Comparison of ENCODE assay signal across 15 mouse cellular contexts in genomic region chr3:93506881-93507325, GRCm38 (mm10). TPM values are rescaled to one million over a fixed set of nuclear protein-coding genes. Genes with fewer than 3 reads are reported as not detected.
DNase-seq lines count a peak whose midpoint lies in the region; ATAC-seq and TF ChIP-seq lines count a peak whose summit lies in the region.
"Had no signal": no experiment of that assay in that cellular context is flagged by ENCODE, and none has a peak within 500 bp of the region (broad histone marks: within the 10 kb centered on the region; RNA-seq: fewer than 3 reads in every experiment).

No protein-coding gene starts in this region.

- H3K27ac ChIP-seq in liver, postnatal 0 days (ENCODE audit: low read depth): 0 out of 2 replicates have a peak overlapping the region, but pooled peaks have one; percentile 60
- no peak overlapping the region for H3K27ac ChIP-seq in liver, embryonic 11.5 days (ENCODE audit: low read depth, low read length)
- peak overlapping the region; percentile 48 for H3K27ac ChIP-seq in embryonic facial prominence, embryonic 14.5 days (replicated peaks; ENCODE audit: low read depth, low read length)
- peak overlapping the region; percentile 85 for H3K27ac ChIP-seq in lung, embryonic 15.5 days
- H3K27ac ChIP-seq: midbrain, embryonic 10.5 days; neural tube, embryonic 15.5 days had no signal

- H3K27me3 ChIP-seq in liver, postnatal 0 days (ENCODE audit: insufficient read depth, low read length): no peaks in the 10 kb centered on the region
- H3K27me3 ChIP-seq in liver, embryonic 11.5 days (replicated peaks; ENCODE audit: control insufficient read depth, insufficient read depth, low read length): no peaks in the 10 kb centered on the region
- H3K27me3 ChIP-seq in embryonic facial prominence, embryonic 14.5 days (replicated peaks; ENCODE audit: control insufficient read depth, insufficient read depth, low read length): no peaks in the 10 kb centered on the region
- no peaks in the 10 kb centered on the region for H3K27me3 ChIP-seq in lung, embryonic 15.5 days
- H3K27me3 ChIP-seq: neural tube, embryonic 15.5 days had no signal

- DNase-seq in liver, postnatal 0 days: no peak
- no peak for DNase-seq in liver, embryonic 11.5 days (ENCODE audit: low spot score)
- DNase-seq in embryonic facial prominence, embryonic 14.5 days (ENCODE audit: low spot score): peak; percentile 82
- peak; percentile 44 for DNase-seq in thymus, postnatal 14 days
- DNase-seq in frontal cortex, postnatal 25 days (ENCODE audit: low spot score in 2 of 2): no peak
- DNase-seq in layer of hippocampus, postnatal 10 days (ENCODE audit: low spot score in 2 of 2): no peak
- DNase-seq: embryo, embryonic 11 days; forebrain, postnatal 0 days had no signal

- no peaks in the 10 kb centered on the region for H3K9me3 ChIP-seq in liver, postnatal 0 days (ENCODE audit: low read length)
- H3K9me3 ChIP-seq in liver, embryonic 11.5 days (ENCODE audit: control insufficient read depth, low read length): no peaks in the 10 kb centered on the region
- H3K9me3 ChIP-seq in embryonic facial prominence, embryonic 14.5 days (ENCODE audit: control insufficient read depth, low read length): no peaks in the 10 kb centered on the region
- no peaks in the 10 kb centered on the region for H3K9me3 ChIP-seq in lung, embryonic 15.5 days
- H3K9me3 ChIP-seq: midbrain, embryonic 10.5 days had no signal

- H3K9ac ChIP-seq in liver, postnatal 0 days (replicated peaks): no peak overlapping the region
- H3K9ac ChIP-seq in liver, embryonic 11.5 days (ENCODE audit: low read depth, low read length): no peak overlapping the region
- no peak overlapping the region for H3K9ac ChIP-seq in embryonic facial prominence, embryonic 14.5 days (ENCODE audit: low read depth, low read length)
- H3K9ac ChIP-seq in lung, embryonic 15.5 days: no peak overlapping the region
- H3K9ac ChIP-seq: forebrain, postnatal 0 days; neural tube, embryonic 15.5 days had no signal

- H3K36me3 ChIP-seq in liver, postnatal 0 days (replicated peaks; ENCODE audit: insufficient read depth, low read length): no peaks in the 10 kb centered on the region
- H3K36me3 ChIP-seq in liver, embryonic 11.5 days (ENCODE audit: control insufficient read depth, insufficient read depth, low read length): no peaks in the 10 kb centered on the region
- no peaks in the 10 kb centered on the region for H3K36me3 ChIP-seq in embryonic facial prominence, embryonic 14.5 days (ENCODE audit: control insufficient read depth, insufficient read depth, low read length)
- H3K36me3 ChIP-seq in lung, embryonic 15.5 days: no peaks in the 10 kb centered on the region
- H3K36me3 ChIP-seq: midbrain, embryonic 10.5 days; neural tube, embryonic 15.5 days had no signal

- H3K4me3 ChIP-seq in liver, postnatal 0 days (ENCODE audit: low read depth, low read length): no peak overlapping the region
- no peak overlapping the region for H3K4me3 ChIP-seq in liver, embryonic 11.5 days (ENCODE audit: low read depth, low read length)
- H3K4me3 ChIP-seq in embryonic facial prominence, embryonic 14.5 days (ENCODE audit: low read depth, low read length): no peak overlapping the region
- no peak overlapping the region; the same call in 1 of the 2 replicates for H3K4me3 ChIP-seq in lung, embryonic 15.5 days
- H3K4me3 ChIP-seq: midbrain, embryonic 10.5 days; neural tube, embryonic 15.5 days had no signal

- no peaks in the 10 kb centered on the region for H3K4me1 ChIP-seq in liver, postnatal 0 days (ENCODE audit: insufficient read depth)
- H3K4me1 ChIP-seq in liver, embryonic 11.5 days (replicated peaks; ENCODE audit: control insufficient read depth, insufficient read depth, low read length): no peaks in the 10 kb centered on the region
- H3K4me1 ChIP-seq in embryonic facial prominence, embryonic 14.5 days (ENCODE audit: control insufficient read depth, insufficient read depth, low read length): no peaks in the 10 kb centered on the region
- no peaks in the 10 kb centered on the region for H3K4me1 ChIP-seq in lung, embryonic 15.5 days
- H3K4me1 ChIP-seq: midbrain, embryonic 10.5 days; neural tube, embryonic 15.5 days had no signal

- no peak for TF ChIP-seq EP300 in liver, postnatal 0 days (IDR thresholded peaks at IDR 0.05; ENCODE audit: low read depth)

- no peak for TF ChIP-seq CTCF in liver, postnatal 0 days (IDR thresholded peaks at IDR 0.05; ENCODE audit: low read depth)

- peak overlapping the region; percentile 38; the same call in 1 of the 2 replicates for H3K4me2 ChIP-seq in liver, postnatal 0 days (ENCODE audit: low read depth, low read length)
- no peak overlapping the region for H3K4me2 ChIP-seq in liver, embryonic 11.5 days
- peak overlapping the region; percentile 34; the same call in 1 of the 2 replicates for H3K4me2 ChIP-seq in embryonic facial prominence, embryonic 14.5 days (ENCODE audit: low read depth, low read length)
- H3K4me2 ChIP-seq in lung, embryonic 15.5 days: peak overlapping the region; percentile 45; the same call in 1 of the 2 replicates

- 62% methylated on average over 5 of the region's 5 CpGs for WGBS in liver, postnatal 0 days (ENCODE audit: insufficient replicate concordance)
- 65% methylated on average over 5 of the region's 5 CpGs for WGBS in liver, embryonic 11.5 days
- WGBS in embryonic facial prominence, embryonic 14.5 days: 52% methylated on average over 5 of the region's 5 CpGs
- WGBS in lung, embryonic 15.5 days: 45% methylated on average over 5 of the region's 5 CpGs

- no peak for ATAC-seq in liver, postnatal 0 days
- no peak for ATAC-seq in liver, embryonic 11.5 days (replicated peaks; ENCODE audit: low FRiP score)
- peak; percentile 82 for ATAC-seq in embryonic facial prominence, embryonic 14.5 days (ENCODE audit: low read depth)
- ATAC-seq in lung, embryonic 15.5 days (ENCODE audit: borderline replicate concordance, extremely low read depth, low FRiP score, low TSS enrichment): peak; percentile 81; the same call in 1 of the 2 replicates
- ATAC-seq: forebrain, postnatal 0 days had no signal

RNA-seq across cellular contexts. Expression of gene S100a11, which starts 13.4 kb away (rescaled TPM):
- 330 and 336 TPM in 2 replicates for polyA plus RNA-seq in liver, postnatal 0 days (2015; fragmentation: Nextera tagmentation; extraction: Ambion mirVana)
- 202 and 245 TPM in 2 replicates for polyA plus RNA-seq in liver, embryonic 11.5 days (2014; fragmentation: Nextera tagmentation; extraction: Ambion mirVana)
- 1,533 and 1,735 TPM in 2 replicates for polyA plus RNA-seq in embryonic facial prominence, embryonic 14.5 days (2014; fragmentation: Nextera tagmentation; extraction: Ambion mirVana)
- 1,226 and 1,272 TPM in 2 replicates for polyA plus RNA-seq in lung, embryonic 15.5 days (2015; fragmentation: Nextera tagmentation; extraction: Ambion mirVana)
- 10 to 100 TPM; 16.1 to 20.2 TPM for total RNA-seq in layer of hippocampus, postnatal 10 days (2021)
- total RNA-seq: MEL had no signal

RNA-seq across cellular contexts. Expression of gene Tchhl1, which starts 38.3 kb away (rescaled TPM):
- polyA plus RNA-seq in liver, postnatal 0 days (2015; fragmentation: Nextera tagmentation; extraction: Ambion mirVana): not detected in 2 replicates
- polyA plus RNA-seq in liver, embryonic 11.5 days (2014; fragmentation: Nextera tagmentation; extraction: Ambion mirVana): not detected in 2 replicates
- polyA plus RNA-seq in embryonic facial prominence, embryonic 14.5 days (2014; fragmentation: Nextera tagmentation; extraction: Ambion mirVana): 0.18 TPM in 1 of 2 replicates, not detected in the other
- polyA plus RNA-seq in lung, embryonic 15.5 days (2015; fragmentation: Nextera tagmentation; extraction: Ambion mirVana): not detected in 2 replicates
- not detected for total RNA-seq in layer of hippocampus, postnatal 10 days (2021)
- total RNA-seq: forebrain, postnatal 0 days; MEL had no signal
- polyA plus RNA-seq: forebrain, postnatal 0 days; heart, embryonic 11.5 days; intestine, embryonic 14.5 days; limb, embryonic 11.5 days; midbrain, embryonic 10.5 days; neural tube, embryonic 15.5 days had no signal

RNA-seq across cellular contexts. Expression of gene S100a10, which starts 48.0 kb away (rescaled TPM):
- 75.4 and 82.0 TPM in 2 replicates for polyA plus RNA-seq in liver, postnatal 0 days (2015; fragmentation: Nextera tagmentation; extraction: Ambion mirVana)
- 137 and 144 TPM in 2 replicates for polyA plus RNA-seq in liver, embryonic 11.5 days (2014; fragmentation: Nextera tagmentation; extraction: Ambion mirVana)
- polyA plus RNA-seq in embryonic facial prominence, embryonic 14.5 days (2014; fragmentation: Nextera tagmentation; extraction: Ambion mirVana): 687 and 752 TPM in 2 replicates
- polyA plus RNA-seq in lung, embryonic 15.5 days (2015; fragmentation: Nextera tagmentation; extraction: Ambion mirVana): 277 and 280 TPM in 2 replicates
- total RNA-seq in layer of hippocampus, postnatal 10 days (2021): 10 to 100 TPM; 66.3 to 71.8 TPM

Comparison
In these comparisons a context has a peak if more than half of its experiments do, and no peak if none do; other contexts are left out.
1. ATAC-seq: peak in embryonic facial prominence, embryonic 14.5 days (single experiment) and lung, embryonic 15.5 days (single experiment); none in liver, postnatal 0 days (single experiment) and liver, embryonic 11.5 days (single experiment).
2. DNase-seq: peak in embryonic facial prominence, embryonic 14.5 days (single experiment) and thymus, postnatal 14 days (single experiment); none in liver, postnatal 0 days (single experiment), liver, embryonic 11.5 days (single experiment), frontal cortex, postnatal 25 days (0 of 2) and layer of hippocampus, postnatal 10 days (0 of 2).